Mouse (Mus musculus) CD4-positive helper T cell, adult 2 months (primary cell): ENCODE results near the gene Pla2g7.
"Not testable (repeated sequence)": the region's sequence is repeated elsewhere in the genome, so short reads cannot be mapped to it uniquely, and the experiment has no call there.

Experiments
- DNase-seq: peaks from one replicate; pipeline ENCODE4 v3.0.0-alpha.2; 2012; ENCODE audit warnings: low read depth, missing footprints, low spot score

Pla2g7 gene

GRCm38 (mm10) chr17:43567992-43568888 is at the start of gene Pla2g7:
Gene Pla2g7 (plus strand): TSS chr17:43568098.
- DNase-seq = no peak

GRCm38 (mm10) chr17:43518644-43519409 is 49.1 kb upstream of the Pla2g7 start:
- peak; percentile 15 for DNase-seq

GRCm38 (mm10) chr17:43520166-43520565 is 47.7 kb upstream of the Pla2g7 start:
- no peak for DNase-seq

GRCm38 (mm10) chr17:43530507-43530906 is 37.4 kb upstream of the Pla2g7 start:
- DNase-seq = no peak

DNA sequence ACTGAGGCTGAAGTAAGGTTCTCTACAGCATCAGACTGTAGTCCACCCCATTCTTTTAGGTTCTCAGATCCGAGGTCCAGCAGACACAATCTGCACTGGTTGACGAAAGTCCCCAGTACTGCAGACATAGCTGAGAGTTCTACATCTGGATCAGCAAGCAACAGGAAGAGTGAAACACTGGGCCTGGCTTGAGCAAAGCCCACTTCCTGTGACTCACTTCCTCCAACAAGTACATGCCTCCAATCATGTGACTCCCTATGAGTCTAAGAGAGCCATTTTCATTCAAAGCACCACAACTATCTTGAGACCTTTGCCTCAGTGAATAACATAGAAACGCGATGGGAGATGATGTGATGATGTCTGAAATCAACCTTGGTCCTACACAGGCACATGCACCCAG is 36.7 kb upstream of the Pla2g7 start:
- no peak for DNase-seq

GRCm38 (mm10) chr17:43534362-43535222 is 33.3 kb upstream of the Pla2g7 start:
- no peak for DNase-seq

DNA sequence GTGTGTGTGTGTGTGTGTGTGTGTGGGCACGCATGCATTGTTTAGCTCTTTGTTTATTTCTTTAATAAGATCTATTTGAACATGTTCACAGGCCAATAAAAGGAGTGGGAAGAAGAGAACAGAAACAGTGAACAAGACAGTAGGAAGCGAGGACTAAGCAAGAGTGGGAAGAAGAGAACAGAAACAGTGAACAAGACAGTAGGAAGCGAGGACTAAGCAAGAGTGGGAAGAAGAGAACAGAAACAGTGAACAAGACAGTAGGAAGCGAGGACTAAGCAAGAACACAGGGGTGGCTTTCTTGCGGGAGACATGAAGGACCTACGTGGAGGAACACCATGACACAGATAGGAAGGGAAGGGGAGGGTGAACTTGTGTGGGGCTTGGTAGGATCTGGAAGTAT is 31.1 kb upstream of the Pla2g7 start:
- not testable (repeated sequence) for DNase-seq

- no peak for DNase-seq
Observed at GRCm38 (mm10) chr17:43538767-43539166, 29.1 kb upstream of the Pla2g7 start.

GRCm38 (mm10) chr17:43543539-43543938 is 24.4 kb upstream of the Pla2g7 start, which contains the start of gene Ankrd66:
Gene Ankrd66 (minus strand): TSS chr17:43543639.
- no peak for DNase-seq

- no peak for DNase-seq
Observed at GRCm38 (mm10) chr17:43544040-43544439, 23.9 kb upstream of the Pla2g7 start.

- DNase-seq = no peak
Observed at GRCm38 (mm10) chr17:43551122-43551630, 16.7 kb upstream of the Pla2g7 start.

DNA sequence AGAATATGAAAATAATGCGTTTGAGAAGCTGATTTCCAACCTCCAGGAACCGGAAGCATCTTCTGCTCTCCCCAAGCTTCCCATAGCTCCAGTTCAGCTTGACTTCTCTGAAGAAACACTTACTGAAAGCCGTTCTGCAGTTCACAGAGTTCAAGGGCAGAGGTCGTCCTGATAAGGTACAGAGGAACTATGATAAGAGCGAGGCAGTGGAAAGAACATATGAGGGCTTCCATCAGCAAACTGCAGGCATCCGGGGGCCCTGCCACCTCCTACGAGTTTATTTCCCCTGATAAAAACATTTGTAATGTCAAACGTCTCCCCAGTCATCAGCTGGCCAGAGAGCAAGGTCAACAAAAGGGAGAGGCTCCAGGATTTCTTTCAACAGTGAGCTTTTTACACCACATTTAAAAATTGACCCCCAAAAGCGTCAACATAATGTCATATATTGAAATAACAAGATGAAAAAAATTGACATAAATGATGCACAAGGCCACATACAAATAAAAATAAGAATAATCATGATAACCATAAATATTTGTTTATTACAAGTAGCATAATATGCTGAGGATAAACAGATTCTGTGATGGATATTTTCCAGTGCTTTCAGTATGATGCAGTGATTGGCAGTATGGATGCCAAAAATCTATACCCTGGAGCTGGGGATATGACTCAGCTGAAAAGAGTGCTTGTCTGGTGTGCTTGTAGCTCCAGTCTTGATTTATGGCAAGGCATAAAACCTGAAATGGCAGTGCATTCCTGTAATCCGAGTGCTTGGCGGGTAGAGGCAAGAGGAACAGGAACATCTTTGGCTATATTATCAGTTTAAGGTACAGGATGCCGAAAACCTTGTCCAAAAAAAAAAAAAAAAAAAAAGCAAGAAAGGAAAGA is 13.1 kb upstream of the Pla2g7 start:
- no peak for DNase-seq

- no peak for DNase-seq
Observed at GRCm38 (mm10) chr17:43557104-43557503, 10.8 kb upstream of the Pla2g7 start.

- DNase-seq = no peak
Observed at GRCm38 (mm10) chr17:43557541-43558090, 10.3 kb upstream of the Pla2g7 start.

- no peak for DNase-seq
Observed at GRCm38 (mm10) chr17:43558678-43559077, 9.2 kb upstream of the Pla2g7 start.

GRCm38 (mm10) chr17:43563192-43563987 is 4.5 kb upstream of the Pla2g7 start:
- no peak for DNase-seq

GRCm38 (mm10) chr17:43567593-43567991 is 306 bp upstream of the Pla2g7 start:
- DNase-seq = no peak

DNA sequence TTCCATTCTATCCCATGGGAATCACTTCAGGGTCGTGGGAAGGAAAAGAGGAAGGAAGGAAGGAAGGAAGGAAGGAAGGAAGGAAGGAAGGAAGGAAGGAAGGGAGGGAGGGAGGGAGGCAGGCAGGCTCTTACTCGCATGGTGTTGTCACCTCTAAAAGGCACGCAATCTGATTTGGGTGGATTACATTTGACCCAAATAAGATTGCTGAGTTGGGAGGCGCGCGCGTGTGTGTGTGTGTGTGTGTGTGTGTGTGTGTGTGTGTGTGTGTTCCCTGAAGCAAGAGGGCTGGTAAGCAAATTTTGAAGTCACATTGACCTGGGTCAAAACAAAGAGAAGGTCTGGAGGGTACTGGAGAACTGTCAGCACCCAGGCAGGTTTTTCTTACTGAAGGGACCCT is 1.4 kb downstream of the Pla2g7 start:
- DNase-seq = no peak

DNA sequence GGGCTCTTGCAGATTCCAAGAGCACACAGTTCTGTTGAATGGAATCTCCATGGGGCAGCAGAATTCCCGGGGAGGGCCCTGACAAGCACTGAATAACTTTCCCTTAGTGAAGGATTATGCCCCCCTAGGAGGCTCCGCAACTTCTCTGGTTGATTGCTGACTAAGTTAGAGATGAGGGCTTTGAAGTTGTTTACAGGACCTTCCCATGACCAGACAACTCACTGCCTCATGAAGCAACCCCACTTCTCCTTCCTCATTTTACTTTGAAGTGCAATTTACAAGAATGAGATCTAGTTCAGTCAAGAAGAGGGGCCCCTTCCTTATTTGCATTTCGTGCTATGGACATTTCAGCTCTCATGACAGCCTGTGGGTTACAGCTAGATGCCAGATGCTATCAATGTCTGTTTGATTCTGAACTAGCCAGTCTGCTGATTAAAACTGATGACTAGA is 5.8 kb downstream of the Pla2g7 start:
- DNase-seq = no peak
